Mouse (Mus musculus): ENCODE measurements around the gene Higd1c. TPM values are rescaled to one million over a fixed set of nuclear protein-coding genes. Genes with fewer than 3 reads are reported as not detected.

Gene Higd1c
- polyA plus RNA-seq, 1 experiment from 2014 or later = 0.75 TPM

- H3K9me3 ChIP-seq = no peaks in the 10 kb centered on the region
- H3K4me3 ChIP-seq = no peak overlapping the region
- no peaks in the 10 kb centered on the region for H3K4me1 ChIP-seq
- H3K27ac ChIP-seq = no peak overlapping the region
- no peak overlapping the region for H3K9ac ChIP-seq
- 90% methylated on average over 4 of the region's 4 CpGs for WGBS
- H3K36me3 ChIP-seq = peaks cover 92% of the 10 kb centered on the region
- H3K4me2 ChIP-seq (replicated peaks) = no peak overlapping the region
- H3K27me3 ChIP-seq (replicated peaks) = no peaks in the 10 kb centered on the region
- ATAC-seq (ENCODE audit: low FRiP score, low read depth) = no peak
Measured at GRCm38 (mm10) chr15:100401811-100402210, 37.5 kb downstream of the Higd1c start.

GRCm38 (mm10) chr15:100402347-100402746 lies 38.0 kb downstream of the Higd1c start:
- Histone ChIP-seq H3K27me3 (replicated peaks) (no peaks in the 10 kb centered on the region), H3K9ac (no peak overlapping the region), H3K4me2 (replicated peaks) (no peak overlapping the region), H3K4me1 (no peaks in the 10 kb centered on the region), H3K36me3 (peaks cover 87% of the 10 kb centered on the region), H3K4me3 (no peak overlapping the region), H3K27ac (no peak overlapping the region), H3K9me3 (no peaks in the 10 kb centered on the region)
- WGBS = 95% methylated on average over 14 of the region's 14 CpGs
- no peak for ATAC-seq (ENCODE audit: low FRiP score, low read depth)

GRCm38 (mm10) chr15:100402798-100403197 lies 38.5 kb downstream of the Higd1c start:
- Histone ChIP-seq H3K9ac (no peak overlapping the region), H3K9me3 (no peaks in the 10 kb centered on the region), H3K27me3 (replicated peaks) (no peaks in the 10 kb centered on the region), H3K4me3 (no peak overlapping the region), H3K4me2 (replicated peaks) (no peak overlapping the region), H3K36me3 (peaks cover 84% of the 10 kb centered on the region), H3K27ac (no peak overlapping the region), H3K4me1 (no peaks in the 10 kb centered on the region)
- no peak for ATAC-seq (ENCODE audit: low FRiP score, low read depth)
- WGBS = 88% methylated on average over 4 of the region's 4 CpGs

- Histone ChIP-seq H3K4me2 (replicated peaks) (no peak overlapping the region), H3K36me3 (peaks cover 84% of the 10 kb centered on the region), H3K4me1 (no peaks in the 10 kb centered on the region), H3K9ac (no peak overlapping the region), H3K9me3 (no peaks in the 10 kb centered on the region), H3K27ac (no peak overlapping the region), H3K4me3 (no peak overlapping the region), H3K27me3 (replicated peaks) (no peaks in the 10 kb centered on the region)
- WGBS = 95% methylated on average over 16 of the region's 16 CpGs
- ATAC-seq (ENCODE audit: low FRiP score, low read depth) = no peak
Measured at GRCm38 (mm10) chr15:100403318-100404000, 39.1 kb downstream of the Higd1c start.

GRCm38 (mm10) chr15:100406088-100406487 lies 41.7 kb downstream of the Higd1c start:
- no peak overlapping the region for H3K4me3 ChIP-seq
- no peaks in the 10 kb centered on the region for H3K4me1 ChIP-seq
- no peak overlapping the region for H3K4me2 ChIP-seq (replicated peaks)
- no peaks in the 10 kb centered on the region for H3K9me3 ChIP-seq
- no peak overlapping the region for H3K27ac ChIP-seq
- H3K27me3 ChIP-seq (replicated peaks) = no peaks in the 10 kb centered on the region
- WGBS = 89% methylated on average over 5 of the region's 5 CpGs
- ATAC-seq (ENCODE audit: low FRiP score, low read depth) = no peak
- H3K9ac ChIP-seq = no peak overlapping the region
- peaks cover 81% of the 10 kb centered on the region for H3K36me3 ChIP-seq

GRCm38 (mm10) chr15:100410918-100411672 lies 46.8 kb downstream of the Higd1c start:
- Histone ChIP-seq H3K9ac (no peak overlapping the region), H3K36me3 (peaks cover 41% of the 10 kb centered on the region), H3K27ac (no peak overlapping the region), H3K9me3 (no peaks in the 10 kb centered on the region), H3K4me2 (replicated peaks) (no peak overlapping the region), H3K4me3 (no peak overlapping the region), H3K27me3 (replicated peaks) (no peaks in the 10 kb centered on the region), H3K4me1 (no peaks in the 10 kb centered on the region)
- WGBS = 54% methylated on average over 14 of the region's 14 CpGs
- ATAC-seq (ENCODE audit: low FRiP score, low read depth) = no peak

GRCm38 (mm10) chr15:100411731-100412130 lies 47.4 kb downstream of the Higd1c start:
- no peak for ATAC-seq (ENCODE audit: low FRiP score, low read depth)
- no peaks in the 10 kb centered on the region for H3K27me3 ChIP-seq (replicated peaks)
- H3K27ac ChIP-seq = no peak overlapping the region
- no peaks in the 10 kb centered on the region for H3K9me3 ChIP-seq
- no peak overlapping the region for H3K4me3 ChIP-seq
- peaks cover 38% of the 10 kb centered on the region for H3K36me3 ChIP-seq
- H3K9ac ChIP-seq = no peak overlapping the region
- no peaks in the 10 kb centered on the region for H3K4me1 ChIP-seq
- H3K4me2 ChIP-seq (replicated peaks) = no peak overlapping the region
- 91% methylated on average over 5 of the region's 5 CpGs for WGBS

GRCm38 (mm10) chr15:100413306-100413705 lies 49.0 kb downstream of the Higd1c start:
- Histone ChIP-seq H3K36me3 (peaks cover 31% of the 10 kb centered on the region), H3K4me2 (replicated peaks) (no peak overlapping the region), H3K27ac (no peak overlapping the region), H3K9me3 (no peaks in the 10 kb centered on the region), H3K4me1 (0 out of 2 replicates have a peak, but pooled peaks cover 3% of the 10 kb centered on the region), H3K27me3 (replicated peaks) (no peaks in the 10 kb centered on the region), H3K9ac (no peak overlapping the region), H3K4me3 (no peak overlapping the region)
- 80% methylated on average over 4 of the region's 5 CpGs for WGBS
- ATAC-seq (ENCODE audit: low FRiP score, low read depth) = no peak

- H3K9me3 ChIP-seq = no peaks in the 10 kb centered on the region
- no peak overlapping the region for H3K9ac ChIP-seq
- 0 out of 2 replicates have a peak, but pooled peaks cover 3% of the 10 kb centered on the region for H3K4me1 ChIP-seq
- WGBS = 76% methylated on average over 4 of the region's 4 CpGs
- no peak overlapping the region for H3K27ac ChIP-seq
- H3K27me3 ChIP-seq (replicated peaks) = no peaks in the 10 kb centered on the region
- no peak for ATAC-seq (ENCODE audit: low FRiP score, low read depth)
- H3K36me3 ChIP-seq = peaks cover 25% of the 10 kb centered on the region
- no peak overlapping the region for H3K4me3 ChIP-seq
- no peak overlapping the region for H3K4me2 ChIP-seq (replicated peaks)
Measured at GRCm38 (mm10) chr15:100414011-100414410, 49.7 kb downstream of the Higd1c start.

- no peak for ATAC-seq (ENCODE audit: low FRiP score, low read depth)
- Histone ChIP-seq H3K9me3 (no peaks in the 10 kb centered on the region), H3K4me1 (0 out of 2 replicates have a peak, but pooled peaks cover 3% of the 10 kb centered on the region), H3K4me2 (replicated peaks) (no peak overlapping the region), H3K27me3 (replicated peaks) (no peaks in the 10 kb centered on the region), H3K36me3 (peaks cover 18% of the 10 kb centered on the region), H3K9ac (no peak overlapping the region), H3K27ac (no peak overlapping the region), H3K4me3 (no peak overlapping the region)
- 95% methylated on average over 13 of the region's 13 CpGs for WGBS
Measured at GRCm38 (mm10) chr15:100414942-100415341, 50.6 kb downstream of the Higd1c start.

GRCm38 (mm10) chr15:100415684-100416083 lies 51.3 kb downstream of the Higd1c start:
- H3K36me3 ChIP-seq = peaks cover 11% of the 10 kb centered on the region
- 90% methylated on average over 8 of the region's 8 CpGs for WGBS
- peaks cover 7% of the 10 kb centered on the region; the same call in 1 of the 2 replicates for H3K4me1 ChIP-seq
- H3K27ac ChIP-seq = no peak overlapping the region
- H3K9ac ChIP-seq = no peak overlapping the region
- no peak overlapping the region for H3K4me3 ChIP-seq
- no peaks in the 10 kb centered on the region for H3K9me3 ChIP-seq
- no peak for ATAC-seq (ENCODE audit: low FRiP score, low read depth)
- H3K4me2 ChIP-seq (replicated peaks) = no peak overlapping the region
- no peaks in the 10 kb centered on the region for H3K27me3 ChIP-seq (replicated peaks)

GRCm38 (mm10) chr15:100417854-100418450 lies 53.6 kb downstream of the Higd1c start:
- H3K27ac ChIP-seq = no peak overlapping the region
- H3K36me3 ChIP-seq = no peaks in the 10 kb centered on the region
- H3K4me1 ChIP-seq = peaks cover 18% of the 10 kb centered on the region
- H3K27me3 ChIP-seq (replicated peaks) = no peaks in the 10 kb centered on the region
- no peak overlapping the region for H3K9ac ChIP-seq
- no peak overlapping the region for H3K4me3 ChIP-seq
- H3K9me3 ChIP-seq = no peaks in the 10 kb centered on the region
- no peak overlapping the region for H3K4me2 ChIP-seq (replicated peaks)
- no peak for ATAC-seq (ENCODE audit: low FRiP score, low read depth)
- WGBS = 90% methylated on average over 9 of the region's 9 CpGs
